Mouse (Mus musculus): ENCODE measurements at regions not wholly inside any gene's neighbourhood (a gene's known extent, or its start where the extent isn't known, plus 50 kb on each side); places are given as distances from the start of the nearest gene placed in this dataset.

DNA sequence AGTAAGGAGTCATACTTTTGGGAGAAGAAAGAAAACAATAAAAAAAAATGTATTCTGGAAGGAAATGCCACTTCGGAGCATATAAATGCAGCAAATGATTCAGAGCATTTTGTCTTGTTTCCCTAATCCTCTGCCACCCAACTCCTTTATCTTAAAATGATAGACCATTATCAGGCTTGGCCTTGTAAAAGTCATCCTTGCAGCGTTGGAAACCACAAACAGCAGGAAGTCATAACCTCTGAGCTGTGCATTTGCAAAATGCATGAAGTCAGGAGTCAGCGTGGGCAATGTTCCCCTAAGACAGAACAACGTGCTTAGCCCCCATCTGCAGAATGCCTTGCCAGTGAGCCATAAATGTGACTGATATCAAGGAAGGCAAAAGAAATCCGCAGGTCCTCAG is 80.2 kb upstream of the Abca1 start:
- ChIA-PET POLR2A (no interaction called here), CTCF (no interaction called here)
- no peak for TF ChIP-seq CTCF (IDR thresholded peaks at IDR 0.05)
- no peaks in the 10 kb centered on the region for H3K27me3 ChIP-seq
- in situ Hi-C loops (cut with MboI; ENCODE audit: low pct_unique_long_range_greater_than_20kb), result no loop called here
- ATAC-seq (no peak), DNase-seq (ENCODE audit: low read depth, low spot score) (no peak)

DNA sequence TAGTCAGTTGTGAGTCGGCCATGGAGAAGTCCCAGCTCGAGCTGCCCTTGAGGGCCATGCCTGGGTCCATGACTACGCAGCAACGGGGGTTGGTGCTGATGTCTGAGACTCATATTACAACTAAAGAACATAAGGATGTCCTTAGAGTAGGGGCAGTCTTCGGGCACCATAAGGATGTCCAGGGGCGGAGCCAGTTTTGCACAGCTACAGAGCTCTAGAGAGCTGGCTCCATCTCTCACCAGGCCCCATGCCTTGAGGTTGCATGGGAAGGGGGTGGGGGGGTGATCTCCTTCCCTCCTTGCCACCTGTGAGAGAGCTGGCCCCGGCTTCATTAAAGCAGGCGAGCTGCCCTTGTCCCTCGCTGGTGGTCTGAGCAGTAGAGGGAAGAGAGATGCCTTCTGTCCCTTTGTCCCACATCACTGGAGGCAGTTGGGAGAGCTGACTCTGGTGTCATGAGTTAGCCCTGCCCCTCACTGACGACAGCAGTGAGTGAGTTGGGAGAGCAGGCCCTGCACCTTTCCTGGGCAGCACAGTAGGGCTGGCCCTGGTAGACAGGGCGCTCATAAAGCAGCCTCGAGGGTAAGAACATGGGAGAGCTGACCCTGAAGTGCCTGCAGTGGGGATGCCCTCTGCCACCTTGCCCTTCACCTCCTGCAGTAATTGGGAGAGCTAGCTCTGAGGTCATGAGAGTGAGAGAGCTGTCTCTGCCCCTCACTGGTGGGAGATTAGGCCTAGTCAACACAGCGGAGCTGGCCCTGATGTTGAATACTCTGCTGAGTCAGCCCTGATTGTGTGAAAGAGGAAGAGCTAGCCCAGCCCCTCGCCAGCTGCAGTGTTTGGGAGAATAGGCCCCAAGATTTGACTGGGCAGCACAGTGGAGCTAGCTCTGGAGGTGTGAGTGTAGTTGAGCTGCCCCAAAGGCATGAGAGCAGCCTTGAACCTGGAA is 78.9 kb upstream of the Abca1 start:
- ChIA-PET CTCF (interaction anchor here (1.5 kb wide), 1 partner anchor 10 kb away, joined by 3 read pairs; no protein-coding TSS in a partner anchor), POLR2A (interaction anchor here (1.2 kb wide), 1 partner anchor 10 kb away, joined by 4 read pairs; no protein-coding TSS in a partner anchor)
- no peak for TF ChIP-seq CTCF (IDR thresholded peaks at IDR 0.05)
- in situ Hi-C loops (cut with MboI; ENCODE audit: low pct_unique_long_range_greater_than_20kb), result no loop called here
- DNase-seq (ENCODE audit: low read depth, low spot score), result no peak
- H3K27me3 ChIP-seq, result no peaks in the 10 kb centered on the region
- ATAC-seq, result no peak

DNA sequence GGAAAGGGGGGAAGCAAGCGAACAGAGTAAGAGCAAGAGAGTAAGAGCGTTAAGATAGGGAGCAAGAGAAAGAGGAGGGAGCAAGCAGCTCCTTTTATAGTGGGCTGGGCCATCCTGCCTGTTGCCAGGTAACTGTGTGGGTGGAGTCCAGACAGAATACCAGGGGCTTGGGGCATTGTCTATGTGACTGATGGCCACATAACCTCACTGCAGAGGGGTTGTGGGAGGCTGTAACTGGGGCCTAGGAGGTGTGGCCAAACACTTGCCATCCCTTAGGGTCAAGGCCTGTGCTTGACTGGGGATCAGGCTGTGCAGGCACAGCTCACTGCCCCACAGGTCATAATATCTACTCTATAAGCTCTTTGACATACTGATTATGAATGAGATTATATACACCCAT is 76.2 kb upstream of the Abca1 start:
- in situ Hi-C loops (cut with MboI; ENCODE audit: low pct_unique_long_range_greater_than_20kb), result no loop called here
- POLR2A ChIA-PET, result no interaction called here
- no peaks in the 10 kb centered on the region for H3K27me3 ChIP-seq
- no peak for TF ChIP-seq CTCF (IDR thresholded peaks at IDR 0.05)
- CTCF ChIA-PET, result no interaction called here
- DNase-seq (ENCODE audit: low read depth, low spot score), result no peak
- no peak for ATAC-seq

DNA sequence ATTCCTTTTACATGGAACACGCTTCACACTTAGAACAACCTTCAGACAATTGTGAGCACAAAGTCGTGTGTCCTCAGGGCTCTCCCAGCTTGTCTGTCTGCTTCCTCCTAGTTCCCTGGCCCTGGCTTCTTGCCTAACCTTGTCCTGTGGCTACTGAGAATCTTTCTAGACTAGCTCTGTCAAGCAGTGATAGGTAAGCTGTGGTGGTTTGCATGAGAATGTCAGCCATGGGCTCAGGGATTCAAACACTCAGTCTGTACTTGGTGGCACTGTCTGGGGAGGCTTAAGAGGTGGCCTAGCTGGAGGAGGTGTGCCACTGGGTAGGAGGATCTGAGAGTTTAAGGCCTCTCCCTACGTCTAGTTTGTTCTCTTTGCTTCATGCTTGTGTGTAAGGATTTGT is 72.7 kb upstream of the Abca1 start:
- TF ChIP-seq CTCF (IDR thresholded peaks at IDR 0.05), result no peak
- in situ Hi-C loops (cut with MboI; ENCODE audit: low pct_unique_long_range_greater_than_20kb), result no loop called here
- no peak for ATAC-seq
- no peaks in the 10 kb centered on the region for H3K27me3 ChIP-seq
- no peak for DNase-seq (ENCODE audit: low read depth, low spot score)
- ChIA-PET POLR2A (no interaction called here), CTCF (no interaction called here)

DNA sequence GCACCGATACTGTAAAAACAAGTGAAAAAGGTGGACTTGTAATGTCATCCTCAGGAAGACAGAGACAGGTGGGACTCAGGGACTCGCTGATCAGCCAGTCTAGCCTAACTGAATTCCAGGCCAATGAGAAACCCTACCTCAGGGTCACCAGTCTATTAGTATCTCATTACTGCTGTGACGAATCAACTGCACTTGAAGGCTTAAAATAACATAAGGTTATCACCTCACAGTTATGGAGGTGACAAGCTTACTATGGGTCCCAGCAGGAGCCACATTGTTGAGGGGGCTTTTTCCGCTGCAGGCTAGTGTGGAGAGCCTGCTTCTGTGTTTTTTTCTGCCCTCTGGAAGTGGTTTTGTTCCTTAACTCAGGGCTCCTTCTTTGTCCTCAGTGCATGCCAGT is 72.2 kb upstream of the Abca1 start:
- in situ Hi-C loops (cut with MboI; ENCODE audit: low pct_unique_long_range_greater_than_20kb), result no loop called here
- ATAC-seq, result no peak
- CTCF ChIA-PET, result no interaction called here

DNA sequence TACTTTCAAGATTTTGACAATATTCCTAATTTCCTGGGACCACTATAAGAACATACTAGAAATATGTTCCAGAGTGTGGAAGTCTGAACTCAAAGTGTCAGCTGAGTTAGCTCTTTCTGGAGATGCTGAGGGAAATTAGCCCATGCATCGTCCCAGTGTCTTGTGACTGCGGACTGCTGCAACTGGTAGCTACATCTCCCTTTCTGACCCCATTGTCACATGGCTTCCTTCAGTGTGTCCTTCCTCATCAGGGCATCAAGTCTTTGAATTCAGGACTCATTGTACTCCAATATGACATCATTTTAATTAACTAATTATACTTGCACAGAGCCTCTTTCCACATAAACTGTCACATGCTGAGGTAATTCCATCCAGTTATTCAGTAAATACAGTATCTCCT is 71.4 kb upstream of the Abca1 start:
- DNase-seq (ENCODE audit: low read depth, low spot score), result no peak
- ChIA-PET CTCF (interaction anchor here (0.8 kb wide), 1 partner anchor 54 kb away, joined by 3 read pairs; no protein-coding TSS in a partner anchor), POLR2A (no interaction called here)
- in situ Hi-C loops (cut with MboI; ENCODE audit: low pct_unique_long_range_greater_than_20kb), result no loop called here
- no peaks in the 10 kb centered on the region for H3K27me3 ChIP-seq
- no peak for TF ChIP-seq CTCF (IDR thresholded peaks at IDR 0.05)
- no peak for ATAC-seq

More for the DNA sequence above, 72.2 kb upstream of the Abca1 start:
- POLR2A ChIA-PET, result no interaction called here
- TF ChIP-seq CTCF (IDR thresholded peaks at IDR 0.05), result no peak
- no peak for DNase-seq (ENCODE audit: low read depth, low spot score)
- no peaks in the 10 kb centered on the region for H3K27me3 ChIP-seq

DNA sequence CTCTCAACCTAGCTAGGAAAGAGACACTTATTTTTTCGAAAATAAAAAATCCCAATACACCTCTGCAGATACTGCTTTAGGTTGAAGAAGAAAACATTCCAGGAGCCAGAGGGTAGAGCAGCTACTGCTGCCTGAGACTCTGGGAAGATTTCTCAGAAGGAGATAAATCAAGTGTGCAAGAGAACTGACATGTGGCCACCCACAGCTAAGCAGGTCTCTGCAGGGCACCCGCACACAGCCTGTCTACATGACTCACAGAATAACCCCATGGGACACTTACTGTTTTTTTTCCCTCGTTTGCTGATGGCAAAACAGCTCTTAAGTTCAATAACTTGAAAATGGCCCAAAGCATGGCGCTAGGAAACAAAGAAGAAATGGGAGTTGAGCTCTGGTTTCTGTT is 68.7 kb upstream of the Abca1 start:
- H3K27me3 ChIP-seq, result no peaks in the 10 kb centered on the region
- POLR2A ChIA-PET, result interaction anchor here (0.6 to 1.9 kb wide), 3 partner anchors 10 to 372 kb away, joined by 3 to 4 read pairs (median 4); no protein-coding TSS in a partner anchor
- peak; percentile 67 for DNase-seq (ENCODE audit: low read depth, low spot score)
- no peak for TF ChIP-seq CTCF (IDR thresholded peaks at IDR 0.05)
- CTCF ChIA-PET, result interaction anchor here (0.9 to 1.2 kb wide), 6 partner anchors 9 to 126 kb away, joined by 3 to 6 read pairs (median 4); no protein-coding TSS in a partner anchor
- in situ Hi-C loops (cut with MboI; ENCODE audit: low pct_unique_long_range_greater_than_20kb), result no loop called here
- ATAC-seq, result peak; percentile 31

DNA sequence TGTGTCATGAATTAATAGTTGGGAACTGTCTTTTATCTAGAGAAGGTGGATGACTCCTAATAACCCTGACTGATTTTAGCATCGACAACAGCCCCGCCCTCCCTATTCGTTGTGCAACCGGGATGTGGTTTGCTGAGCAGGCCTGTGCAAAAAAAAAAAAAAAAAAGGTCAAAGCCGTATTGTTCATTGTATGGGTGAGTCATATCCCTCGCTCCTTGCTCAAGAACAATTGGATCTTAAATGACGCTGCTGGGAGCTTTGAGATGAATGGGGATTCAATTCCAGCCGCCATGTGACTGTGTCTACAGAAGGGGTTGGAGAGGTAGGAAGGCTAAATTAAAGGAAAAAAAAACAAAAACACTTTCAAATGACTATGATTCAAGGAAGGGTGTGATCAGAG is 68.1 kb upstream of the Abca1 start:
- ATAC-seq (peak; percentile 78), DNase-seq (ENCODE audit: low read depth, low spot score) (peak; percentile 81)
- in situ Hi-C loops (cut with MboI; ENCODE audit: low pct_unique_long_range_greater_than_20kb), result no loop called here
- H3K27me3 ChIP-seq, result no peaks in the 10 kb centered on the region
- ChIA-PET POLR2A (interaction anchor here (0.6 to 1.9 kb wide), 3 partner anchors 11 to 373 kb away, joined by 3 to 4 read pairs (median 4); no protein-coding TSS in a partner anchor), CTCF (interaction anchor here (0.9 to 1.2 kb wide), 4 partner anchors 21 to 126 kb away, joined by 3 to 6 read pairs (median 4); no protein-coding TSS in a partner anchor)
- no peak for TF ChIP-seq CTCF (IDR thresholded peaks at IDR 0.05)

DNA sequence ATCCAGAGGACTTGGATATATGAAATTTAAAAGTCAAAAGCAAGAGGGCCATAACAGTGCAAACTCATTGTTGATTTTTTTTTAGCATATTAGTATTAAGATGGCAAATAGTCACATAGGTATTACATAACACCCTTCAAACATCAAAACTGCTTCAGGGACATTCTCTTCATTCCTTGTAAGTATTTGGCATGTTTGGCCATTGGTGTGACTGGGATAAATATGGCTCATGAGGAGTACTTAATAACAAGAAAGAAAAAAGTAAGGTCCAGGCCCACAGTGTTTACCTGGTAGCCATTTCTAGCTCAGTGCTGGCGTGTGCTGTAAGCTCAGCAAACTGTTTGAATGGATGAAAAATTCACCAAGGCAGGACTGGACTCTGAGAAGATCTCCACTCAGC is 67.4 kb upstream of the Abca1 start:
- TF ChIP-seq CTCF (IDR thresholded peaks at IDR 0.05), result no peak
- POLR2A ChIA-PET, result no interaction called here
- no peaks in the 10 kb centered on the region for H3K27me3 ChIP-seq
- in situ Hi-C loops (cut with MboI; ENCODE audit: low pct_unique_long_range_greater_than_20kb), result no loop called here
- ATAC-seq, result no peak
- DNase-seq (ENCODE audit: low read depth, low spot score), result no peak
- CTCF ChIA-PET, result no interaction called here

DNA sequence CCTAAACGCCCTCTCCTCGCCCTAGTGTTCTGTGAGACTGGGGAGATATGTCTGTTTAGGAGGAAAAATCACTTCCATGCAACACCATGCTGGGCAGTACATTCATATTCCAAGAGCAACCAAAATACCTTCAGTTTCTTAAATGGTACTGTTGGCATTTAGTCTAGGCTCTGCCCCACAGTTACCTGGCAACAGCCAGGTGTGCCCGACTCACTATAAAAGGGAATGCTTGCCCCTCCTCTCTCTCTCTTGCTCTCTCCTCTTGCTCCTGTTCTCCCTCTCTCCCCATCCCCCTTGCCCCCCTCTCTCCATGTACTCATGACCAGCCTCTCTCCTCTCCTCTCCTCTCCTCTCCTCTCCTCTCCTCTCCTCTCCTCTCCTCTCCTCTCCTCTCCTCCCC is 66.7 kb upstream of the Abca1 start:
- POLR2A ChIA-PET, result no interaction called here
- in situ Hi-C loops (cut with MboI; ENCODE audit: low pct_unique_long_range_greater_than_20kb), result no loop called here
- ATAC-seq, result no peak

DNA sequence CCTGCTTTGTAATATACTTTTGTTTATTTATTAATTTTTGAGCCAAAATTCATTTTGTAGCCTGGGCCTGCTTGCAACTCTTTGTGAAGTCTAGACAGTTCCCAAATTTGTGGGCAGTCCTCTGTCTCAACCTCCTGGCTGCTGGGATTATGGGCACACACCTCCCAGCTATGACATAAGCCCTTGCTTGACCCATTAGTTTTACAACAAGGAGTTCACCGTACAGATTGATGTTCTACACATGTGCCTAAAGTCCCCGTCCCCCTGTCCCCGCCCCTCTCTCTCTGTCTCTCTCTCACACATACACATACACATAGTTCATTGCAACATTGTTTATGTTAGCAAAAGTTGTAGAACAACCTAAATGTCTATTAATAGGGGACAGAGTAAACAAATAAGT is 63.7 kb upstream of the Abca1 start:
- TF ChIP-seq CTCF (IDR thresholded peaks at IDR 0.05), result no peak
- POLR2A ChIA-PET, result no interaction called here
- ATAC-seq, result no peak
- CTCF ChIA-PET, result no interaction called here
- in situ Hi-C loops (cut with MboI; ENCODE audit: low pct_unique_long_range_greater_than_20kb), result loop anchor here (5.0 kb wide), 1 partner anchor 129 kb away; no protein-coding TSS in a partner anchor
- H3K27me3 ChIP-seq, result no peaks in the 10 kb centered on the region
- no peak for DNase-seq (ENCODE audit: low read depth, low spot score)

More for the DNA sequence above, 66.7 kb upstream of the Abca1 start:
- no peak for DNase-seq (ENCODE audit: low read depth, low spot score)
- TF ChIP-seq CTCF (IDR thresholded peaks at IDR 0.05), result no peak
- CTCF ChIA-PET, result no interaction called here
- no peaks in the 10 kb centered on the region for H3K27me3 ChIP-seq
